Mouse (Mus musculus) G1E-ER4 (cell line): ENCODE measurements around the gene Kcnh7. TPM values are rescaled to one million over a fixed set of nuclear protein-coding genes. Genes with fewer than 3 reads are reported as not detected.

Experiments
- GATA1 ChIP-seq: IDR thresholded peaks from one replicate; pipeline ENCODE4 v1.8.0; 2012; ENCODE audit warnings: low read length, inconsistent platforms
- polyA plus RNA-seq: library from polyadenylated mRNA; stranded (reverse); fragments of >175 nt; gene quantifications from 2 replicates; pipeline ENCODE4 v1.2.3, GENCODE M21; 2012

Gene Kcnh7
- polyA plus RNA-seq, 1 experiment, result not detected

- no peak for TF ChIP-seq GATA1
Observed at GRCm38 (mm10) chr2:62670767-62671166, 513.3 kb downstream of the Kcnh7 start.

DNA sequence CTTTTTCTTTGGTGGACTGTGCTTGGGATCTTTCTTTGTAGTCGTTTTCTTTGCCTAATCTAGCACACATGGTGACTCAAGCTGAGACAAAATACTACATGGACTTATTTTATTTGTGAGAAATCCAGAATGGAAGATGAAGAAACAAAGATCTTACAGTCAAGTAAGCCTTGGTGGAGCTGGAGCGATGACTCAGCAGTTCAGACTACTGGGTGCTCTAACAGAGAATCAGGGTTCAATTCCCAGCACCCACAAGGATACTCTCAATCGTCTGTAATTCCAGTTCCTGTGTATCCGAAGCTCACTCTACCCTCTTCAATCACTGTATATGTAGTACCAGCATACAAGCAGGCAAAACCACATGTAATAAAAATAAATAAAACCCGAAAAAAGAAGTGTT, 513.8 kb downstream of the Kcnh7 start:
- TF ChIP-seq GATA1, result no peak

GRCm38 (mm10) chr2:62669848-62670247, 514.2 kb downstream of the Kcnh7 start:
- no peak for TF ChIP-seq GATA1

- TF ChIP-seq GATA1, result no peak
Observed at GRCm38 (mm10) chr2:62665536-62665935, 518.6 kb downstream of the Kcnh7 start.

- no peak for TF ChIP-seq GATA1
Observed at GRCm38 (mm10) chr2:62664839-62665238, 519.2 kb downstream of the Kcnh7 start.

DNA sequence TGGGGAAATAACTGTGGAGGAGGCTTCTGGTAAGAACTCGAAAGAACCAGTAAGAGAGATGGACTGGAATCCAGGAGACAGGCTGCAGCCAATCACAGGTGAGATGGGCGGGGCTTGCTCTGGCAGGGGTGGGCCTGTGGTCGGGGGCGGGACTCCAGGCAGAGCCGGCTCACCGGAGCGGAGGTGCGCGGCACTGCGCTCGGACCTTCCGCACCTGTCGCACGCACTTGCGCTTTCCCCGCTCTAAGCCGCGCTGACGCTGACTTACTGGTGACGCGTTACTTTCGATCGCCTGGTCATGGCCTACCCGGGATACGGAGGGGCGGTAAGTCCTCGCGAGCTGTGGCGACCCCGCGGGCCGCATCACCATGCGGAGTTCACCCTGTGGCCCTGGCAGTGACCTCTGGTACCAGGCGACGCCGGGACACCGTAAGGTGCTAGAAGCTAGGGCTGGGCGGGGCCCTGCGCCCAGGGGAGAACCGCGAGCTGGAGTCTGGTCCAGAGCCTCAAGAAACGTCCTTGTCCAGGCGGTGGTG, 519.9 kb downstream of the Kcnh7 start, which contains the start of gene Gca:
Gene Gca, plus strand, starts transcription at position 151 of the 536 bp plus-strand sequence.
- TF ChIP-seq GATA1, result no peak

- TF ChIP-seq GATA1, result no peak
Observed at GRCm38 (mm10) chr2:62662560-62662959, 521.5 kb downstream of the Kcnh7 start.

DNA sequence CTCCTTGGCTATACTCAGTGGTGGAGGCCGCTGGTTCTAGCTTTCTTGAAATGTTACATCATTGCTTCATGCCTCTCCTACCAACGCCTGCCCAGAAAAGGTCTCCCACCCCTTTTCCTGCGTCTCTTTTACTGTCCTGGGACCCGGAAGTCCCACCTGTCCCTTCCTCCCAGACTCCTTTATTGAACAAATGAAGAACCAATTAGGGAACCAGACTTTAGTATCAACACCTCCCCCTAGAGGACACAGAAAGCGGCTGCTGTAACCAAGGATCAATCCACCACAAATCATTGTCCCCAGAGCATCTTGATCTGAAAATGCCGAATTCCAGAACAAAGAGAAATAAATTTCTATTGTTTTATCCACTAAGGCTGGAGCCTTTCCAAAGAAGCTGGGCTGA, 523.5 kb downstream of the Kcnh7 start:
- no peak for TF ChIP-seq GATA1

GRCm38 (mm10) chr2:62656072-62656471, 528.0 kb downstream of the Kcnh7 start:
- no peak for TF ChIP-seq GATA1

GRCm38 (mm10) chr2:62654519-62655338, 529.4 kb downstream of the Kcnh7 start:
- no peak for TF ChIP-seq GATA1

DNA sequence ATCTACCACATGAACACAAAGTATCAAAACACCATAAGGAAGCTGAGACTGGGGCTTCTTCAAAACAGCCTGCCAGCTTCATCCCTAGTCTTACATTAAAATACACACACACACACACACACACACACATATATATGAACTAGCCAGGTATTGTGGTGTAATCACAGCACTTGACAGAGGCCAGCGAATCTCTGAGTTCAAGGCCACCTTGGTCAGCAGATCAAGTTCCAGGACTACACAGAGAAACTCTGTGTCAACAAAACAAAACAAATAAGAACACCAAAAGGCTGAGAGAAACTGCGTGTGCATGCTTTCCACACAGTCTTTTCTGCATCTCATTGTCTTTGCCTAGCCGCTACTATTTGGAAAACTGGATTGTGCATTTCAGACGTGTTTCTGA, 531.6 kb downstream of the Kcnh7 start:
- TF ChIP-seq GATA1, result no peak

DNA sequence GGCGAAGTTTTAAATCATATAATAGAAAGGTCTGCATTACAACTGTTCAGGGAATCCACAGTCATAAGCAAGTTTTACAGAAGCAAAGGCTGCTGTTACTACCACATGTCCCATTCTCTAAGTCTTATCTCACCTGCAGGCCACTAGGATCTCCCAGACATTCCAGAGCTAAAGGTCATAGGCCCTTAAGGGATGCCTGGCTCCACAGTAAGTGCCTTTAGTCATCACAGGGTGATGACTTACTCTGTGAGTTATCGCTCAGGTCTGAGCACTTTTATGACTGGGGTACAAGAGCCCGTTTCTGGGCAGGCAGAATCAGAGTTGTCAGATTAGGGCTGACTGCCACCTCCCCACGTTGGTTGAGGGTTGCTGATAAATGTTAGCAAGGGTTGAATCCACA, 532.2 kb downstream of the Kcnh7 start:
- TF ChIP-seq GATA1, result no peak

DNA sequence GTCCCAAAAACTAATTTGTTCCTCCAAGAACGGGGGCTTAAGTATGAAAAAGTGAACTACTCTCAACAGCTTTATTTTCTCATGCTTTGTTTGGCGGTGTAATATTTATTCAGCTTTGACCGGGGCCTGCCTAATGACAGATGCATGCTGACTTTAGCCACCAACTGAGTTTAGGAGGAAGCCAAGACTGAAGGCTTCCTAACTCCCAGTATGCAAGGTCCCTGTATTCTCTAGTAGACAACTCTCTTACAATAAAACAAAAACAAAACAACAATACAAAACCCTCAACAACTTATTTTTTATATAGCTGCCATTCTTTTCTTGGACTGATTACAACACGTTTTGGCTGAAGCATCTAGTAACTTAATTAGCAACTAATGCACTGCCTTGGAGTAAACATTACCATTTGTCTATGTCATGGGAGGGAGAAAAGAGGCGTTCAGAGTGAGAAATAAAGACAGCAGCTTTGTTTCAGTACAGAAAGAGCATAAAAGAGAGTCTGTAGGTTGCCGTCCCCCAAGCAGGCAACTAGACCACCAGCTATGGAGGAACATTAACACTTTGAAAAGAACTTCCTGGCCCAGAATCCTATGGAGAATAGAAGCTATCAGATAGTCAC, 537.3 kb downstream of the Kcnh7 start:
- no peak for TF ChIP-seq GATA1

DNA sequence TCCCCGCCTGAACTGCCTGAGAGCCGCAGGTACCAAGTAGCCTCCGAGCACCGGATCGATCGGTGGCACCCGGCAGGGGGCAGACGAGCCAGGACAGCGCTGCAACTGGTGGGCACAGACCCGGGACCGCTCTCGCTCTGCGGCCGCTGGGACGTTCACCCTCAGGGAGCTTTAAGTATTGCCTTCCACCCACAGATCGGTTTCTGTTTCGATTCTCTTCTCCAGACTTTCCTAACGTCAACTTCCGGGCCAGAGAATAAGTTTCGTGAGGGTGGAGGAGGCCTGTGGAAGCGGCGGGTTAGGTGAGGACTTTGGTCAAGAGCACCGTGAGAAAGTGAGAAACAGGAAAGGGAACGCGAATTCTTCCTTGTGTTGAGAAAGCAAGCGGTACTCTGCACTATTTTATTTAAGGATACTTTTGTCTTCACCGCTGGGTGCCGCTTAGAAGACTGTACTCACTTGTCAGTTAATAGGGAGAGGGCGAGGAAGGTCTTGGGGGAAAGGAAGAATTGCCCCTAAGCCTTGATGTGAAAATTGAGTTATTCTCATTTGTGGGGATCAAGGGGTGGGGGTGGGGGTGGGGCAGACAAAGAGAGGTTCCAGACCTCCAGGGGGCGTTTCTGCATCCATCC, 538.0 kb downstream of the Kcnh7 start, which contains the start of gene Ifih1:
Gene Ifih1, minus strand, starts transcription at position 242 of the 632 bp plus-strand sequence.
- no peak for TF ChIP-seq GATA1

- no peak for TF ChIP-seq GATA1
Observed at GRCm38 (mm10) chr2:62645475-62645874, 538.6 kb downstream of the Kcnh7 start.

GRCm38 (mm10) chr2:62644891-62645290, 539.2 kb downstream of the Kcnh7 start:
- no peak for TF ChIP-seq GATA1
